Mouse (Mus musculus): ENCODE measurements around the gene Rasgef1a. TPM values are rescaled to one million over a fixed set of nuclear protein-coding genes. Genes with fewer than 3 reads are reported as not detected.

The Rasgef1a gene
- polyA plus RNA-seq, 1 experiment from 2014 or later: 0.33 TPM

- ATAC-seq: no peak
- 66% methylated on average over 10 of the region's 10 CpGs for WGBS
- no peak overlapping the region for H3K4me2 ChIP-seq (replicated peaks)
These were observed 67.5 kb downstream of the Rasgef1a start for GRCm38 (mm10) chr6:118078751-118079150.

GRCm38 (mm10) chr6:118079292-118079691, 68.1 kb downstream of the Rasgef1a start:
- no peak overlapping the region for H3K4me2 ChIP-seq (replicated peaks)
- H3K9me3 ChIP-seq: no peaks in the 10 kb centered on the region
- no peak overlapping the region for H3K4me3 ChIP-seq (replicated peaks)
- H3K9ac ChIP-seq: no peak overlapping the region
- no peak for ATAC-seq
- no peak overlapping the region for H3K27ac ChIP-seq
- peaks cover 3% of the 10 kb centered on the region; the same call in 1 of the 2 replicates for H3K4me1 ChIP-seq (replicated peaks)
- WGBS: 63% methylated on average over 3 of the region's 3 CpGs
- no peaks in the 10 kb centered on the region for H3K27me3 ChIP-seq (replicated peaks)
- H3K36me3 ChIP-seq: no peaks in the 10 kb centered on the region

More at GRCm38 (mm10) chr6:118078751-118079150, 67.5 kb downstream of the Rasgef1a start:
- Histone ChIP-seq H3K9me3 (no peaks in the 10 kb centered on the region), H3K4me3 (replicated peaks) (no peak overlapping the region), H3K4me1 (replicated peaks) (peaks cover 9% of the 10 kb centered on the region; the same call in 1 of the 2 replicates), H3K27ac (no peak overlapping the region), H3K9ac (no peak overlapping the region), H3K27me3 (replicated peaks) (no peaks in the 10 kb centered on the region), H3K36me3 (no peaks in the 10 kb centered on the region)

GRCm38 (mm10) chr6:118079762-118080465, 68.7 kb downstream of the Rasgef1a start:
- Histone ChIP-seq H3K4me3 (replicated peaks) (no peak overlapping the region), H3K27me3 (replicated peaks) (no peaks in the 10 kb centered on the region), H3K9me3 (no peaks in the 10 kb centered on the region), H3K9ac (no peak overlapping the region), H3K4me2 (replicated peaks) (no peak overlapping the region), H3K4me1 (replicated peaks) (no peaks in the 10 kb centered on the region), H3K27ac (no peak overlapping the region), H3K36me3 (no peaks in the 10 kb centered on the region)
- ATAC-seq: no peak
- WGBS: 71% methylated on average over 10 of the region's 10 CpGs

- 87% methylated on average over 4 of the region's 4 CpGs for WGBS
These were observed 69.5 kb downstream of the Rasgef1a start for GRCm38 (mm10) chr6:118080711-118081110.

GRCm38 (mm10) chr6:118082384-118082783, 71.1 kb downstream of the Rasgef1a start:
- Histone ChIP-seq H3K9ac (no peak overlapping the region), H3K27me3 (replicated peaks) (no peaks in the 10 kb centered on the region), H3K4me1 (replicated peaks) (no peaks in the 10 kb centered on the region), H3K9me3 (no peaks in the 10 kb centered on the region), H3K36me3 (no peaks in the 10 kb centered on the region), H3K4me3 (replicated peaks) (no peak overlapping the region), H3K27ac (no peak overlapping the region), H3K4me2 (replicated peaks) (no peak overlapping the region)
- WGBS: 78% methylated on average over 3 of the region's 3 CpGs
- ATAC-seq: no peak

More at GRCm38 (mm10) chr6:118080711-118081110, 69.5 kb downstream of the Rasgef1a start:
- no peak overlapping the region for H3K9ac ChIP-seq
- H3K4me1 ChIP-seq (replicated peaks): no peaks in the 10 kb centered on the region
- H3K27me3 ChIP-seq (replicated peaks): no peaks in the 10 kb centered on the region
- H3K27ac ChIP-seq: no peak overlapping the region
- no peak for ATAC-seq
- H3K4me2 ChIP-seq (replicated peaks): no peak overlapping the region
- H3K36me3 ChIP-seq: no peaks in the 10 kb centered on the region
- H3K9me3 ChIP-seq: no peaks in the 10 kb centered on the region
- no peak overlapping the region for H3K4me3 ChIP-seq (replicated peaks)

GRCm38 (mm10) chr6:118083608-118084007, 72.4 kb downstream of the Rasgef1a start:
- no peak for ATAC-seq

GRCm38 (mm10) chr6:118084596-118084995, 73.4 kb downstream of the Rasgef1a start:
- H3K4me3 ChIP-seq (replicated peaks): no peak overlapping the region
- no peaks in the 10 kb centered on the region for H3K27me3 ChIP-seq (replicated peaks)
- H3K9ac ChIP-seq: no peak overlapping the region
- 90% methylated on average over 8 of the region's 8 CpGs for WGBS
- no peaks in the 10 kb centered on the region for H3K36me3 ChIP-seq
- no peak for ATAC-seq
- H3K27ac ChIP-seq: no peak overlapping the region
- no peak overlapping the region for H3K4me2 ChIP-seq (replicated peaks)
- no peaks in the 10 kb centered on the region for H3K9me3 ChIP-seq
- H3K4me1 ChIP-seq (replicated peaks): no peaks in the 10 kb centered on the region

More at GRCm38 (mm10) chr6:118083608-118084007, 72.4 kb downstream of the Rasgef1a start:
- Histone ChIP-seq H3K9me3 (no peaks in the 10 kb centered on the region), H3K4me2 (replicated peaks) (no peak overlapping the region), H3K4me1 (replicated peaks) (no peaks in the 10 kb centered on the region), H3K27ac (no peak overlapping the region), H3K27me3 (replicated peaks) (no peaks in the 10 kb centered on the region), H3K4me3 (replicated peaks) (no peak overlapping the region), H3K9ac (no peak overlapping the region), H3K36me3 (no peaks in the 10 kb centered on the region)
- WGBS: 61% methylated on average over 6 of the region's 6 CpGs

GRCm38 (mm10) chr6:118087955-118088354, 76.7 kb downstream of the Rasgef1a start:
- Histone ChIP-seq H3K4me1 (replicated peaks) (no peaks in the 10 kb centered on the region), H3K36me3 (no peaks in the 10 kb centered on the region), H3K27ac (no peak overlapping the region), H3K9me3 (no peaks in the 10 kb centered on the region), H3K9ac (no peak overlapping the region), H3K27me3 (replicated peaks) (no peaks in the 10 kb centered on the region), H3K4me2 (replicated peaks) (no peak overlapping the region), H3K4me3 (replicated peaks) (no peak overlapping the region)
- WGBS: 58% methylated on average over 8 of the region's 8 CpGs
- no peak for ATAC-seq

- ATAC-seq: no peak
- Histone ChIP-seq H3K9me3 (no peaks in the 10 kb centered on the region), H3K36me3 (no peaks in the 10 kb centered on the region), H3K4me2 (replicated peaks) (no peak overlapping the region), H3K9ac (no peak overlapping the region), H3K27me3 (replicated peaks) (no peaks in the 10 kb centered on the region), H3K4me1 (replicated peaks) (no peaks in the 10 kb centered on the region), H3K4me3 (replicated peaks) (no peak overlapping the region), H3K27ac (no peak overlapping the region)
- 83% methylated on average over 17 of the region's 17 CpGs for WGBS
These were observed 77.7 kb downstream of the Rasgef1a start for GRCm38 (mm10) chr6:118088750-118089440.

GRCm38 (mm10) chr6:118090827-118091226, 79.6 kb downstream of the Rasgef1a start:
- Histone ChIP-seq H3K9ac (no peak overlapping the region), H3K36me3 (no peaks in the 10 kb centered on the region), H3K4me3 (replicated peaks) (no peak overlapping the region), H3K27ac (no peak overlapping the region), H3K9me3 (no peaks in the 10 kb centered on the region), H3K4me1 (replicated peaks) (no peaks in the 10 kb centered on the region), H3K27me3 (replicated peaks) (no peaks in the 10 kb centered on the region), H3K4me2 (replicated peaks) (no peak overlapping the region)
- 77% methylated on average over 9 of the region's 9 CpGs for WGBS
- no peak for ATAC-seq

GRCm38 (mm10) chr6:118097765-118098365, 86.6 kb downstream of the Rasgef1a start:
- no peak overlapping the region for H3K27ac ChIP-seq
- WGBS: 60% methylated on average over 8 of the region's 8 CpGs

GRCm38 (mm10) chr6:118099311-118099802, 88.1 kb downstream of the Rasgef1a start:
- peak; percentile 69 for ATAC-seq
- 47% methylated on average over 2 of the region's 2 CpGs for WGBS

More at GRCm38 (mm10) chr6:118097765-118098365, 86.6 kb downstream of the Rasgef1a start:
- no peak for ATAC-seq
- Histone ChIP-seq H3K4me1 (replicated peaks) (no peaks in the 10 kb centered on the region), H3K4me3 (replicated peaks) (no peak overlapping the region), H3K27me3 (replicated peaks) (no peaks in the 10 kb centered on the region), H3K9me3 (no peaks in the 10 kb centered on the region), H3K4me2 (replicated peaks) (no peak overlapping the region), H3K9ac (no peak overlapping the region), H3K36me3 (no peaks in the 10 kb centered on the region)

More at GRCm38 (mm10) chr6:118099311-118099802, 88.1 kb downstream of the Rasgef1a start:
- Histone ChIP-seq H3K9ac (no peak overlapping the region), H3K4me3 (replicated peaks) (no peak overlapping the region), H3K27ac (no peak overlapping the region), H3K4me1 (replicated peaks) (no peaks in the 10 kb centered on the region), H3K9me3 (no peaks in the 10 kb centered on the region), H3K36me3 (no peaks in the 10 kb centered on the region), H3K27me3 (replicated peaks) (no peaks in the 10 kb centered on the region), H3K4me2 (replicated peaks) (no peak overlapping the region)

Data from intestine, embryonic 15.5 days (tissue).